Mouse (Mus musculus): ENCODE measurements around the gene Gm49510. TPM values are rescaled to one million over a fixed set of nuclear protein-coding genes. Genes with fewer than 3 reads are reported as not detected.

The Gm49510 gene
- 0.12 and 0.13 TPM in 2 replicates for polyA plus RNA-seq (2012; rRNA removed; ENCODE audit: low replicate concordance)

GRCm38 (mm10) chr15:78899409-78899739, at the start of gene Gm49510:
Gene Gm49510 (plus strand): TSS chr15:78899667.

GRCm38 (mm10) chr15:78855303-78855965, 44.0 kb upstream of the Gm49510 start, which contains the start of gene Lgals2:
Gene Lgals2 (minus strand): TSS chr15:78855529.

GRCm38 (mm10) chr15:78876991-78877809, 22.3 kb upstream of the Gm49510 start, which contains the start of gene Gga1:
Gene Gga1 (plus strand): TSS chr15:78877190.

GRCm38 (mm10) chr15:78899740-78900584, 495 bp downstream of the Gm49510 start, which contains the start of gene Sh3bp1:
Gene Sh3bp1 (plus strand): TSS chr15:78899768.

GRCm38 (mm10) chr15:78913632-78914090, 14.2 kb downstream of the Gm49510 start, which contains the start of gene Pdxp:
Gene Pdxp (plus strand): TSS chr15:78913919.

GRCm38 (mm10) chr15:78926021-78926919, 26.8 kb downstream of the Gm49510 start, which contains the start of gene Lgals1:
Gene Lgals1 (plus strand): TSS chr15:78926725.

GRCm38 (mm10) chr15:78934784-78935320, 35.4 kb downstream of the Gm49510 start, which contains the start of gene Nol12:
Gene Nol12 (plus strand): TSS chr15:78934933.

GRCm38 (mm10) chr15:78947657-78948056, 48.2 kb downstream of the Gm49510 start, which contains the start of gene Triobp:
Gene Triobp (plus strand): TSS chr15:78947724.

Other genes with a start within 250 kb of the Gm49510 start
- 0.11 and 0.25 TPM in 2 replicates for gene Elfn2, start 180.9 kb upstream of the Gm49510 start, polyA plus RNA-seq (2012; rRNA removed; ENCODE audit: low replicate concordance)
- 5.8 and 9.9 TPM in 2 replicates for gene Mfng, start 126.2 kb upstream of the Gm49510 start, polyA plus RNA-seq (2012; rRNA removed; ENCODE audit: low replicate concordance)
- gene Card10, start 96.6 kb upstream of the Gm49510 start, polyA plus RNA-seq (2012; rRNA removed; ENCODE audit: low replicate concordance): 19.8 and 24.8 TPM in 2 replicates
- 22.7 and 43.2 TPM in 2 replicates for gene Cdc42ep1, start 57.0 kb upstream of the Gm49510 start, polyA plus RNA-seq (2012; rRNA removed; ENCODE audit: low replicate concordance)
- gene Lgals2, start 44.1 kb upstream of the Gm49510 start, polyA plus RNA-seq (2012; rRNA removed; ENCODE audit: low replicate concordance): 1,850 and 2,238 TPM in 2 replicates
- 106 and 145 TPM in 2 replicates for gene Gga1, start 22.5 kb upstream of the Gm49510 start, polyA plus RNA-seq (2012; rRNA removed; ENCODE audit: low replicate concordance)
- 58.0 and 64.8 TPM in 2 replicates for gene Sh3bp1, start 101 bp downstream of the Gm49510 start, polyA plus RNA-seq (2012; rRNA removed; ENCODE audit: low replicate concordance)
- gene Pdxp, start 14.3 kb downstream of the Gm49510 start, polyA plus RNA-seq (2012; rRNA removed; ENCODE audit: low replicate concordance): 3.9 and 4.0 TPM in 2 replicates
- 75.9 and 89.4 TPM in 2 replicates for gene Lgals1, start 27.1 kb downstream of the Gm49510 start, polyA plus RNA-seq (2012; rRNA removed; ENCODE audit: low replicate concordance)
- 11.1 and 12.5 TPM in 2 replicates for gene Nol12, start 35.3 kb downstream of the Gm49510 start, polyA plus RNA-seq (2012; rRNA removed; ENCODE audit: low replicate concordance)
- gene Triobp, start 48.1 kb downstream of the Gm49510 start, polyA plus RNA-seq (2012; rRNA removed; ENCODE audit: low replicate concordance): 49.7 and 55.3 TPM in 2 replicates
- gene H1f0, start 128.8 kb downstream of the Gm49510 start, polyA plus RNA-seq (2012; rRNA removed; ENCODE audit: low replicate concordance): 146 and 201 TPM in 2 replicates
- 8.1 and 19.3 TPM in 2 replicates for gene Galr3, start 142.2 kb downstream of the Gm49510 start, polyA plus RNA-seq (2012; rRNA removed; ENCODE audit: low replicate concordance)
- 138 and 175 TPM in 2 replicates for gene Ankrd54, start 163.2 kb downstream of the Gm49510 start, polyA plus RNA-seq (2012; rRNA removed; ENCODE audit: low replicate concordance)
- 66.9 and 77.4 TPM in 2 replicates for gene Eif3l, start 175.5 kb downstream of the Gm49510 start, polyA plus RNA-seq (2012; rRNA removed; ENCODE audit: low replicate concordance)
- 19.0 and 20.5 TPM in 2 replicates for gene Micall1, start 209.2 kb downstream of the Gm49510 start, polyA plus RNA-seq (2012; rRNA removed; ENCODE audit: low replicate concordance)
- gene Polr2f, start 241.3 kb downstream of the Gm49510 start, polyA plus RNA-seq (2012; rRNA removed; ENCODE audit: low replicate concordance): 39.5 and 50.7 TPM in 2 replicates
- gene 1700088E04Rik, start 241.6 kb downstream of the Gm49510 start, polyA plus RNA-seq (2012; rRNA removed; ENCODE audit: low replicate concordance): 0.91 and 1.4 TPM in 2 replicates